12 mouse cellular contexts compared by ENCODE assay signal in the genomic region with DNA sequence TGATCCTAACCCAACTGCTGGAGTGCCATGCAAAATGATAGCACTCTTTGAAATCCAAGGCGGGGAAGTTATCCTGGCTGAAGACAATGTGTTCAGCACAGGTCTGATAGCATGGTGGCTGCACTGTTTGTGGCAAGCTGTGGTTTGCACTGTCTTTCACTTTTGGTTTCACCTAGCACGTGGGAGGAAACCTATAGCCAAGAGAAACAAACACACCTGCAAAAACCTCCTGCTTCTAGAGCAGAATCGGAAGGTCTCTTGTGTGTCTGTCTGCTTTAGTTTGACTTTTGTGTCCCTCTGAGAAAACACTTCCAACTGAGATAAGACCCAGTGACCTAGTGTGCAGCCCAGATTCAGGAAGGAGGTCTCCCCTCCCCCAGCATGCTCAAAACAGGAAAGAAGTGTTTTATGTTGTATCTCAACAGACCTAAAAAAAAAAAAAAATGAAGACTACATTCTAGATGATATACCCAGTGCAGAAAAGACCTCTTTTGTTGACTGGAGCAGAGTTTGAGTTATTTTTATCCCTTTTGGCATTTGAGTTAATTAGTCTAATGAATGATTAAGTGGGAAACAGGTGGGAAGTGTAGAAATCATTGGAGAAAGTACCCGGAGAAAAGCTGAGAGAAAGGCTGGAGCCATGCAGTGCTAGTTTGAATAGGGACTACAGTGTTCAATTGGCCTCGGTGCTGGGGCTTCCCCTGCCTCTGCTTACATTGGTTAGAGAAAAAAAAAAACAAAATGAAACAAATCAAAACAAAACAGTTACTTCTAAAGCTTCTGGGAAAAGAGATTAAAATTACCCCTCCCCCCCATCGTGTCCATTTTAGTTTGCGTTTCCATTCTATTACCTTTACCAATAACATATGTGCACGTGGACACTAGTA.
DNase-seq lines count a peak whose midpoint lies in the region; ATAC-seq lines count a peak whose summit lies in the region.
"Had no signal": no experiment of that assay in that cellular context is flagged by ENCODE, and none has a peak within 500 bp of the region (broad histone marks: within the 10 kb centered on the region; RNA-seq: fewer than 3 reads in every experiment).

No protein-coding gene starts in this region.

- H3K9me3 ChIP-seq in heart, embryonic 16.5 days (replicated peaks; ENCODE audit: control insufficient read depth, low read length), result no peaks in the 10 kb centered on the region
- no peaks in the 10 kb centered on the region for H3K9me3 ChIP-seq in megakaryocyte, embryonic 14.5 days
- H3K9me3 ChIP-seq in limb, embryonic 10.5 days (replicated peaks), result no peaks in the 10 kb centered on the region
- H3K9me3 ChIP-seq: stomach, embryonic 15.5 days had no signal

- no peak for DNase-seq in heart, adult 8-10 months (ENCODE audit: low spot score)
- peak; percentile 50 to 62 for DNase-seq in CD8-positive naive resting alpha-beta T cell, adult 2 months (ENCODE audit: low read depth in 2 of 2, low spot score in 2 of 2)
- peak; percentile 36 to 41 for DNase-seq in thymus, postnatal 10 days (ENCODE audit: low spot score in 2 of 2)
- DNase-seq in limb, embryonic 10.5 days (ENCODE audit: low spot score), result no peak
- DNase-seq: cerebellum, postnatal 10 days; kidney, adult 8-10 months; layer of hippocampus, adult 9-11 months had no signal

- H3K9ac ChIP-seq in heart, embryonic 16.5 days (ENCODE audit: low read length), result no peak overlapping the region
- H3K9ac ChIP-seq: stomach, embryonic 15.5 days had no signal

- no peaks in the 10 kb centered on the region for H3K4me1 ChIP-seq in heart, embryonic 16.5 days (ENCODE audit: control insufficient read depth, insufficient read depth, low read length)
- H3K4me1 ChIP-seq in megakaryocyte, embryonic 14.5 days, result peaks cover 5% of the 10 kb centered on the region; the same call in 1 of the 2 replicates
- H3K4me1 ChIP-seq in limb, embryonic 10.5 days, result no peaks in the 10 kb centered on the region
- H3K4me1 ChIP-seq: stomach, embryonic 15.5 days had no signal

- H3K27ac ChIP-seq in heart, embryonic 16.5 days (ENCODE audit: low read length), result no peak overlapping the region
- no peak overlapping the region for H3K27ac ChIP-seq in limb, embryonic 10.5 days
- H3K27ac ChIP-seq: stomach, embryonic 15.5 days had no signal

- H3K27me3 ChIP-seq in heart, embryonic 16.5 days (ENCODE audit: control insufficient read depth, insufficient read depth, low read length), result no peaks in the 10 kb centered on the region
- H3K27me3 ChIP-seq in megakaryocyte, embryonic 14.5 days (replicated peaks), result no peaks in the 10 kb centered on the region
- H3K27me3 ChIP-seq in limb, embryonic 10.5 days (ENCODE audit: low read depth, poor library complexity, severe bottlenecking), result no peaks in the 10 kb centered on the region
- H3K27me3 ChIP-seq: stomach, embryonic 15.5 days had no signal

- no peaks in the 10 kb centered on the region for H3K36me3 ChIP-seq in heart, embryonic 16.5 days (ENCODE audit: control insufficient read depth, insufficient read depth)
- no peaks in the 10 kb centered on the region for H3K36me3 ChIP-seq in megakaryocyte, embryonic 14.5 days (replicated peaks; ENCODE audit: low read length)
- H3K36me3 ChIP-seq in limb, embryonic 10.5 days, result no peaks in the 10 kb centered on the region
- H3K36me3 ChIP-seq: stomach, embryonic 15.5 days had no signal

- peak overlapping the region; percentile 20 for H3K4me2 ChIP-seq in heart, embryonic 16.5 days (ENCODE audit: low read depth, low read length)
- H3K4me2 ChIP-seq: stomach, embryonic 15.5 days had no signal

- H3K4me3 ChIP-seq in heart, embryonic 16.5 days (ENCODE audit: low read length), result no peak overlapping the region
- H3K4me3 ChIP-seq in megakaryocyte, embryonic 14.5 days (replicated peaks), result peak overlapping the region; percentile 74
- no peak overlapping the region for H3K4me3 ChIP-seq in limb, embryonic 10.5 days
- H3K4me3 ChIP-seq: stomach, embryonic 15.5 days had no signal

- 35% methylated on average over 8 of the region's 8 CpGs for WGBS in heart, embryonic 16.5 days
- 59% methylated on average over 8 of the region's 8 CpGs for WGBS in limb, embryonic 10.5 days

- no peak; the same call in 1 of the 2 replicates for ATAC-seq in heart, embryonic 16.5 days (replicated peaks; ENCODE audit: extremely low read depth, insufficient read depth, low FRiP score)
- ATAC-seq in monocyte, adult 5-6 weeks (replicated peaks; ENCODE audit: insufficient number of reproducible peaks, low FRiP score, low TSS enrichment, poor library complexity, severe bottlenecking), result no peak
- no peak for ATAC-seq in frontal cortex, adult (ENCODE audit: low TSS enrichment)

Comparison
In these comparisons a context has a peak if more than half of its experiments do, and no peak if none do; other contexts are left out.
1. DNase-seq: peak in CD8-positive naive resting alpha-beta T cell, adult 2 months (2 of 2) and thymus, postnatal 10 days (2 of 2); none in heart, adult 8-10 months (single experiment) and limb, embryonic 10.5 days (single experiment).